Mouse (Mus musculus): ENCODE results near the gene Ncor1. TPM values are rescaled to one million over a fixed set of nuclear protein-coding genes. Genes with fewer than 3 reads are reported as not detected.
"Not testable (repeated sequence)": the region's sequence is repeated elsewhere in the genome, so short reads cannot be mapped to it uniquely, and the experiment has no call there.

Ncor1 gene
- total RNA-seq, 4 experiments from 2014 or later, result 114 to 145 (median 126) TPM

- DNase-seq (ENCODE audit: low spot score in 2 of 2), result no peak
Measured at GRCm38 (mm10) chr11:62366879-62367278, 91.5 kb downstream of the Ncor1 start.

- DNase-seq (ENCODE audit: low spot score in 2 of 2), result no peak
Measured at GRCm38 (mm10) chr11:62355216-62355615, 103.1 kb downstream of the Ncor1 start.

GRCm38 (mm10) chr11:62351948-62352347 lies 106.4 kb downstream of the Ncor1 start:
- DNase-seq (ENCODE audit: low spot score in 2 of 2), result no peak

GRCm38 (mm10) chr11:62343002-62343401 lies 115.3 kb downstream of the Ncor1 start:
- no peak for DNase-seq (ENCODE audit: low spot score in 2 of 2)

- DNase-seq (ENCODE audit: low spot score in 2 of 2), result no peak
Measured at GRCm38 (mm10) chr11:62332228-62332627, 126.1 kb downstream of the Ncor1 start.

GRCm38 (mm10) chr11:62331141-62331540 lies 127.2 kb downstream of the Ncor1 start:
- peak in 1 of 2 experiments; percentile 5 for DNase-seq (ENCODE audit: low spot score in 2 of 2)

GRCm38 (mm10) chr11:62323659-62324058 lies 134.7 kb downstream of the Ncor1 start:
- no peak for DNase-seq (ENCODE audit: low spot score in 2 of 2)

- no peak for DNase-seq (ENCODE audit: low spot score in 2 of 2)
Measured at GRCm38 (mm10) chr11:62320097-62320496, 138.2 kb downstream of the Ncor1 start.

- no peak for DNase-seq (ENCODE audit: low spot score in 2 of 2)
Measured at GRCm38 (mm10) chr11:62317746-62318145, 140.6 kb downstream of the Ncor1 start.

- no peak for DNase-seq (ENCODE audit: low spot score in 2 of 2)
Measured at GRCm38 (mm10) chr11:62314984-62315383, 143.4 kb downstream of the Ncor1 start.

GRCm38 (mm10) chr11:62309296-62309695 lies 149.0 kb downstream of the Ncor1 start:
- no peak for DNase-seq (ENCODE audit: low spot score in 2 of 2)

- no peak for DNase-seq (ENCODE audit: low spot score in 2 of 2)
Measured at GRCm38 (mm10) chr11:62305866-62306265, 152.5 kb downstream of the Ncor1 start.

GRCm38 (mm10) chr11:62298883-62299282 lies 159.5 kb downstream of the Ncor1 start:
- DNase-seq (ENCODE audit: low spot score in 2 of 2), result peak in 1 of 2 experiments; percentile 27

GRCm38 (mm10) chr11:62294121-62294520 lies 164.2 kb downstream of the Ncor1 start:
- no peak for DNase-seq (ENCODE audit: low spot score in 2 of 2)

- DNase-seq (ENCODE audit: low spot score in 2 of 2), result no peak
Measured at GRCm38 (mm10) chr11:62287700-62288099, 170.6 kb downstream of the Ncor1 start.

GRCm38 (mm10) chr11:62285020-62285419 lies 173.3 kb downstream of the Ncor1 start:
- no peak for DNase-seq (ENCODE audit: low spot score in 2 of 2)

- DNase-seq (ENCODE audit: low spot score in 2 of 2), result not testable (repeated sequence)
Measured at GRCm38 (mm10) chr11:62284020-62284419, 174.3 kb downstream of the Ncor1 start.

GRCm38 (mm10) chr11:62281601-62281997 lies 176.7 kb downstream of the Ncor1 start:
- DNase-seq (ENCODE audit: low spot score in 2 of 2), result peak; percentile 70 to 75

GRCm38 (mm10) chr11:62280675-62281600 lies 177.4 kb downstream of the Ncor1 start, which contains the start of the genes Zswim7 and Ttc19:
Zswim7 (minus strand) TSS chr11:62281375.
Ttc19 (plus strand) TSS chr11:62281473.
- DNase-seq (ENCODE audit: low spot score in 2 of 2), result peak; percentile 85 to 89

GRCm38 (mm10) chr11:62278027-62278426 lies 180.3 kb downstream of the Ncor1 start:
- peak; percentile 27 to 28 for DNase-seq (ENCODE audit: low spot score in 2 of 2)

- DNase-seq (ENCODE audit: low spot score in 2 of 2), result no peak
Measured at GRCm38 (mm10) chr11:62277086-62277485, 181.3 kb downstream of the Ncor1 start.

GRCm38 (mm10) chr11:62270851-62271250 lies 187.5 kb downstream of the Ncor1 start:
- DNase-seq (ENCODE audit: low spot score in 2 of 2), result no peak

- DNase-seq (ENCODE audit: low spot score in 2 of 2), result no peak
Measured at GRCm38 (mm10) chr11:62269097-62269496, 189.2 kb downstream of the Ncor1 start.
